Mouse (Mus musculus): ENCODE data around the gene Ptprh. TPM values are rescaled to one million over a fixed set of nuclear protein-coding genes. Genes with fewer than 3 reads are reported as not detected.
"Not testable (repeated sequence)": the region's sequence is repeated elsewhere in the genome, so short reads cannot be mapped to it uniquely, and the experiment has no call there.

Ptprh gene
- polyA plus RNA-seq, 1 experiment from 2014 or later, result 0.75 TPM

DNA sequence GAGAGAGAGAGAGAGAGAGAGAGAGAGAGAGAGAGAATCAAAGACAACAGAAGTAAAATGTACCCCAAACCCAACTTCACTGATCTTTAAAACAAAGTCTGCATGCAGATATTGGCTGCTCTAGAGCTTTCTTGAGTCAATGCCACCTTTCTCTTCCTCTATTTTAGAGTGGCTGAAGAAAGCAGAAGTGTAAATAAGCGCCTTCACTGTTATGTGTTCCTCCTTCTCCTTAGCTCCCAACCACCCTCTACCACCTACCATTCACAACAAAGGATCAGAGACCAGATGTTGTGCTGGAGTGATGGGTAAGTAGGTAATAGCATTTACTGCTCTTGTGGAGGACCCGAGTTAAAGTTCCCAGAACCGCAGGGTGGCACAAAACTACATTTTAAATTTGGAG is 22.4 kb downstream of the Ptprh start:
- WGBS, result 81% methylated on average over 3 of the region's 3 CpGs
- not testable (repeated sequence) for H3K9me3 ChIP-seq; H3K27ac ChIP-seq; H3K27me3 ChIP-seq (replicated peaks); H3K4me2 ChIP-seq; H3K4me1 ChIP-seq; ATAC-seq (replicated peaks); H3K4me3 ChIP-seq; H3K36me3 ChIP-seq (replicated peaks); H3K9ac ChIP-seq

- H3K27me3 ChIP-seq (replicated peaks); H3K9ac ChIP-seq; H3K27ac ChIP-seq; H3K4me1 ChIP-seq; H3K36me3 ChIP-seq (replicated peaks); H3K4me3 ChIP-seq; H3K9me3 ChIP-seq; H3K4me2 ChIP-seq; ATAC-seq (replicated peaks): not testable (repeated sequence)
- WGBS, result 66% methylated on average over 2 of the region's 2 CpGs
These were observed 31.5 kb downstream of the Ptprh start for GRCm38 (mm10) chr7:4572361-4572760.

DNA sequence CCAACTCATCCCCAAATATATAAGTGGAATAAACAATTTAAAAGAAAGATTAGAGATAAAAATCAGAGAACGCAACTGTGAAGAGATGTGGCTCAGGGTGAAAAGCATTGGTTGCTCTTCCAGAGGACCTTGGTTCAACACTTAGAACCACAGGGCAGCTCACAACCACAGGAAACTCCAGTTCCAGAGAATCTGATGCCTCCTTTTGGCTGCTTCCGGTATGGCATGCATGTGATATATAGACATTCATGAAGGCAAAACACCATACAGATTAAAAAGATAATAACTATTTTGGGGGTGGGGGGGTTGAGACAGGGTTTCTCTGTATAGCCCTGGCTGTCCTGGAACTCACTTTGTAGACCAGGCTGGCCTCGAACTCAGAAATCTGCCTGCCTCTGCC is 41.2 kb downstream of the Ptprh start:
- no peak overlapping the region for H3K4me3 ChIP-seq
- ATAC-seq (replicated peaks), result no peak
- 91% methylated on average over 3 of the region's 3 CpGs for WGBS
- no peak overlapping the region for H3K9ac ChIP-seq
- no peaks in the 10 kb centered on the region for H3K36me3 ChIP-seq (replicated peaks)
- H3K9me3 ChIP-seq, result no peaks in the 10 kb centered on the region
- H3K4me2 ChIP-seq, result no peak overlapping the region
- no peaks in the 10 kb centered on the region for H3K27me3 ChIP-seq (replicated peaks)
- H3K4me1 ChIP-seq, result no peaks in the 10 kb centered on the region
- no peak overlapping the region for H3K27ac ChIP-seq

GRCm38 (mm10) chr7:4557167-4557560 is 46.7 kb downstream of the Ptprh start:
- ATAC-seq (replicated peaks), result peak; percentile 66
- Histone ChIP-seq H3K9me3 (no peaks in the 10 kb centered on the region), H3K27me3 (replicated peaks) (no peaks in the 10 kb centered on the region), H3K4me1 (no peaks in the 10 kb centered on the region), H3K36me3 (replicated peaks) (no peaks in the 10 kb centered on the region), H3K4me2 (peak overlapping the region; percentile 34), H3K27ac (peak overlapping the region; percentile 53), H3K4me3 (0 out of 2 replicates have a peak overlapping the region, but pooled peaks have one; percentile 21), H3K9ac (peak overlapping the region; percentile 6; the same call in 1 of the 2 replicates)
- 64% methylated on average over 6 of the region's 6 CpGs for whole genome bisulfite sequencing

DNA sequence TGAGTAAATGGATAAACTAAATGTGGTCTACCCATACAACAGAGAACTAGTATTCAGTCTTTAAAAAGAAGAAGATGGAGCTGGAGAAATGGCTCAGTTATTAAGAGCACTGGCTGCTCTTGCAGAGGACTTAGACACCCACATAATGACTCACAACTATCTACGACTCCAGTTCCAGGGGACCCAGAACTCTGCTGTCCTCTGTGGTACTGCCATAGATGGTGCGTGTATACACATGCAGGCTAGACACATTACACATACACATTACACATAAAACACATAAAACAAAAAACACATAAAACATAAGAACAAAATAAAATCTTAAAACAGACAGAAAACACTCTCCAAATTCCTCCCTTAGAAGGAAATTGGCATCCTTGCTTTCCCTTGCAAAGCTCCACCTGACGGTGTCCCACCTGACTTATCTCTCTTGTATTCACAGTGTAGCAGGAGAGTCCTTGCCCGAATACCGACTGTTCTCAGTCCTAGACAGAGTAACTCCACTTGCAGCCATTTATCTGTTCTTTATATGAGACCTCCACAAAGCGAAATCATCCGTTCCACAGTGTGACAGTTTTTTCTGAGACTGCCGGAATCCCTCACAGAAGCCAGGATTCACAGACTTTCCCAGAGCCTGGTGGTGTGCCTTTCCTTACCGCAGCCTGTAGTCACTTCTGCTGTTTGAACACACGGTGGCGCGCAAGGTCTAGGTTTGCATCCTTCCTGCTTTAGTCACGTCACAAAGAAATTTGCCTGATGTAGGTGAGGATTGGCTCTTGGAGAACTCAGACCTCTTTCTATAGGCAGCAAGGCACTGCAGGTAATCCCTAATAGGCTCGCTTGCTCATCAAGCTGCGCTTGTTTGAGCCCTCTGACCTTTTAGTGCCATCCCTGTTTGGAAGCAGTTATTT is 47.3 kb downstream of the Ptprh start:
- 20% methylated on average over 15 of the region's 15 CpGs for WGBS
- Histone ChIP-seq H3K36me3 (replicated peaks) (no peaks in the 10 kb centered on the region), H3K9ac (peak overlapping the region; percentile 34; the same call in 1 of the 2 replicates), H3K4me2 (peak overlapping the region; percentile 34), H3K27ac (peak overlapping the region; percentile 53), H3K27me3 (replicated peaks) (no peaks in the 10 kb centered on the region), H3K9me3 (no peaks in the 10 kb centered on the region), H3K4me1 (no peaks in the 10 kb centered on the region), H3K4me3 (peak overlapping the region; percentile 21; the same call in 1 of the 2 replicates)
- ATAC-seq (replicated peaks), result peak; percentile 97

DNA sequence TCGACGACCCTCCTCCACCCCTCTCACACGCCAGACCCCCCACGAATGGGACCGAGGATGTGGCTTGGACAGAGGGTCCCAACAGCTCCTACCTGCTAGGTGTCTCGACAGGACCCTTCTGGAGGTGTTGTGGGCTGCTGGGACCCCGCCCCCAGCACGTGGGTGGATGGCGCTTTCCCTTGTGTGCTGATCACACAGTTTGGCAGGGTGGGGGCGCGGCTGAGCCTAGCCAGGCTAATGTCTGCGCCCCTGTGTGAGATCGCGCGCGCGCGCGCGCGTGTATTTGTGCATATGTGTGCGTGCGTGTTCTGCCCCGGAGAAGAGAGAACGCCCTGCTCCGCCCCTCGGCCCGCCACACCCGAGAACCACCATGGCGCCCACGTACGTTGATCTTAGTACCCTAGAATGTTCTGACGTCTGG is 56.6 kb downstream of the Ptprh start, which contains the start of gene Syt5:
Syt5 (minus strand) TSS at position 321 of the 421 bp plus-strand sequence.
- H3K4me1 ChIP-seq, result peaks cover 18% of the 10 kb centered on the region
- H3K36me3 ChIP-seq (replicated peaks), result no peaks in the 10 kb centered on the region; the same call in 1 of the 2 replicates
- WGBS, result 3% methylated on average over 33 of the region's 33 CpGs
- peak; percentile 87 for ATAC-seq (replicated peaks)
- H3K4me3 ChIP-seq, result peak within 1 kb of the TSS; percentile 77
- peak within 1 kb of the TSS; percentile 68 for H3K4me2 ChIP-seq
- peak within 1 kb of the TSS; percentile 96 for H3K27ac ChIP-seq
- H3K9ac ChIP-seq, result peak within 1 kb of the TSS; percentile 78
- H3K9me3 ChIP-seq, result no peaks in the 10 kb centered on the region
- H3K27me3 ChIP-seq (replicated peaks), result no peaks in the 10 kb centered on the region

GRCm38 (mm10) chr7:4546591-4547131 is 57.2 kb downstream of the Ptprh start:
- H3K27ac ChIP-seq, result peak overlapping the region; percentile 96
- H3K9me3 ChIP-seq, result no peaks in the 10 kb centered on the region
- H3K4me1 ChIP-seq, result peaks cover 18% of the 10 kb centered on the region
- H3K36me3 ChIP-seq (replicated peaks), result no peaks in the 10 kb centered on the region; the same call in 1 of the 2 replicates
- H3K4me2 ChIP-seq, result peak overlapping the region; percentile 68
- no peaks in the 10 kb centered on the region for H3K27me3 ChIP-seq (replicated peaks)
- ATAC-seq (replicated peaks), result peak; percentile 92
- peak overlapping the region; percentile 78 for H3K9ac ChIP-seq
- WGBS, result under 1% methylated on average over 26 of the region's 26 CpGs
- H3K4me3 ChIP-seq, result peak overlapping the region; percentile 77

DNA sequence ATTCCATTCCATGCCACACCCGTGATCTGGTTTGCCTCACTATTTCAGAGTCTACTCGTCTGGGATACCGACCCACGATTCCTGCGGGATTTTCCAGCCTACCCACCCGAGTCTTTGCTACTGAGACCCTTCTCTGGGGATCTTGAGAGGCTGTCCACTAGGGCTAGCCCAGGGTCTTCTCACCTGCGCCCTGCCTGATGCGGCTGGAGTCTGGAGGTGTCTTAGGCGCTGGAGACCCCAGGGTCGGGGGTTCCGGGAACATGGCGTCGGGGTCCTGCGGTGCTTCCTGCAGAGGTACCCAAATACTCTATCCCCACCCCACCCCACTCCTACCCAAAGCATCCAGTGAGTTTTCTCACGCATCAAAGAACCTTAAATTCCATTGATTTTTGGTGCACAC is 57.8 kb downstream of the Ptprh start:
- Histone ChIP-seq H3K4me1 (peaks cover 18% of the 10 kb centered on the region), H3K9me3 (no peaks in the 10 kb centered on the region), H3K4me3 (peak overlapping the region; percentile 77), H3K36me3 (replicated peaks) (peaks cover 2% of the 10 kb centered on the region; the same call in 1 of the 2 replicates), H3K4me2 (peak overlapping the region; percentile 68), H3K27me3 (replicated peaks) (no peaks in the 10 kb centered on the region), H3K27ac (peak overlapping the region; percentile 96), H3K9ac (peak overlapping the region; percentile 78)
- 66% methylated on average over 15 of the region's 15 CpGs for WGBS
- ATAC-seq (replicated peaks), result peak; percentile 46

DNA sequence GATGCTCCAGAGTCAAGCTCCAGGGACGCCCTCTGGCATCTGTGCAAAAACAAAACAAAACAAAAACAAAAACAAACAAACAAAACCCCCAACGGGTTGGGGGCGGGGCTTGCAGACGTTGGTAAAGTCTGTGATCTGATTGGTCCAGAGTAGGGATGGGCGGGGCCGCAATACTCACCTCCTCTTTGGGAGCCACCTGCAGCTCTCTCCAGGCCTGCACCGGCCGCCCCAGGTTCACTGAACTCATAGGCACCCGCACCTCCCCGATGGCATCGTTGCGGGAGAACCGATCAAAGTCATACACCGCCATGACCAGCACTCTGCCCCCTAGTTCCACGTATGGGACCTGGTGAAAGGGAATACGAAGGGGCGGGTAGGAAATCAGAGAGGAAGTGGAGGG is 61.8 kb downstream of the Ptprh start:
- peaks cover 14% of the 10 kb centered on the region for H3K4me1 ChIP-seq
- 40% methylated on average over 17 of the region's 17 CpGs for WGBS
- H3K27ac ChIP-seq, result no peak overlapping the region
- peaks cover 27% of the 10 kb centered on the region for H3K36me3 ChIP-seq (replicated peaks)
- H3K9me3 ChIP-seq, result no peaks in the 10 kb centered on the region
- no peak for ATAC-seq (replicated peaks)
- no peak overlapping the region for H3K9ac ChIP-seq
- no peak overlapping the region for H3K4me3 ChIP-seq
- H3K4me2 ChIP-seq, result no peak overlapping the region
- no peaks in the 10 kb centered on the region for H3K27me3 ChIP-seq (replicated peaks)

DNA sequence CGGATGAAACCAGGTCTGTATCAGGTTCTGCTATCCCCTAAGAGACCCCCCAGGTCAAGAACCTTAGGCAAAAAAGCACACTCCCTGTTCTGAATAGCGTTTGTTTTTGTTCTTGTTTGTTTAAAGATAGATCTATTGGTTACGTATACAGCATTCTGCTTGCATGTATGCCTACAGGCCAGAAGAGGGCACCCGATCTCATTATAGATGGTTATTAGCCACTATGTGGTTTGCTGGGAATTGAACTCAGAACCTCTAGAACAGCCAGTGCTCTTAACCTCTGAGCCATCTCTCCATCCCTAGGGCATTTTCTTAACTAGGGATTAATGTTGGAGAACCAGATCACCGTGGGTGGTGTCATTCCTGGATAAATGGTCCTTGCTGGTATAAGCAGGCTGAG is 62.5 kb downstream of the Ptprh start:
- H3K27me3 ChIP-seq (replicated peaks), result no peaks in the 10 kb centered on the region
- no peak overlapping the region for H3K9ac ChIP-seq
- peaks cover 27% of the 10 kb centered on the region for H3K36me3 ChIP-seq (replicated peaks)
- H3K9me3 ChIP-seq, result no peaks in the 10 kb centered on the region
- H3K4me1 ChIP-seq, result peaks cover 13% of the 10 kb centered on the region
- no peak for ATAC-seq (replicated peaks)
- no peak overlapping the region for H3K4me3 ChIP-seq
- H3K4me2 ChIP-seq, result no peak overlapping the region
- no peak overlapping the region for H3K27ac ChIP-seq
- 63% methylated on average over 5 of the region's 5 CpGs for whole genome bisulfite sequencing

DNA sequence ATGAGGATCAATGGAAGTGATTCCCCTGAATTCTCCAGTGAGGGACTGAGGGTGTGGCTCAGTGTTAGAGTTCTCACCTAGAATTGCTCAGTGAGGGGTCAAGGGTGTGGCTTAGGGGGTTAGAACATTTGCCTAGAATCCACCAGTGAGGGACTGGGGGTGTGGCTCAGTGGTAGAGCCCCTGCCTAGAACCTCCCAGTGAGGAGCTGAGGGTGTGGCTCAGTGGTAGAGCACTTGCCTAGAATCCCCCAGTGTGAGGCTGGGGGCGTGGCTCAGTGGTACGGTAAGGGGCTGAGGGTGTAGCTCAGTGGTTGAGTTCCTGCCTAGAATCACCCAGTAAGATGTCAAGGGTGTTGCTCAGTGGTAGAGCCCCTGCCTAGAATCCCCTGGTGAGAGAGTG is 64.8 kb downstream of the Ptprh start:
- H3K36me3 ChIP-seq (replicated peaks), result peaks cover 27% of the 10 kb centered on the region
- no peak; the same call in 1 of the 2 replicates for ATAC-seq (replicated peaks)
- no peak overlapping the region for H3K27ac ChIP-seq
- no peaks in the 10 kb centered on the region for H3K9me3 ChIP-seq
- H3K4me3 ChIP-seq, result no peak overlapping the region
- H3K4me2 ChIP-seq, result no peak overlapping the region
- H3K4me1 ChIP-seq, result no peaks in the 10 kb centered on the region
- no peaks in the 10 kb centered on the region for H3K27me3 ChIP-seq (replicated peaks)
- no peak overlapping the region for H3K9ac ChIP-seq
- 71% methylated on average over 2 of the region's 2 CpGs for WGBS

DNA sequence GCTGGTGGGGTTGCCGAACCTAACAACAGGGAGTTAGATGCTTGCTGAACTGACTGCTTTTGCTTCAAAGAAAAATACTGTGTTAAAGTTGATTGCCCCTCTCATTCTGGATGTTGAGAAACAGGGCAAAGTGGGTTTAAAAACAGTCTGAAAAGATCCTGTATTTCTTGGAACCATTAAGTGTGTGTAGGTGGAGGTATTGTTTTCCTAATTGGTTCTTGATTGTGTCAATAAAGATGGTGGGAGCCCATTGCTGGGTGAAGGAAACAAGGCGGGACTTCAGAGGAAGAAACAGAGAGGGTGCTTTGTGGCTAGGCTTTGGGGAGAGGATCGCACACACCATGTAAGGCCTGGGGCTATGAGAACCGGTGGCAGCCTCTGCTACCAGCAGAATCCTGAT is 66.7 kb downstream of the Ptprh start:
- H3K27ac ChIP-seq, result no peak overlapping the region
- no peak overlapping the region for H3K4me3 ChIP-seq
- peaks cover 3% of the 10 kb centered on the region; the same call in 1 of the 2 replicates for H3K4me1 ChIP-seq
- H3K27me3 ChIP-seq (replicated peaks), result no peaks in the 10 kb centered on the region
- 56% methylated on average over 4 of the region's 4 CpGs for WGBS
- ATAC-seq (replicated peaks), result no peak
- H3K36me3 ChIP-seq (replicated peaks), result peaks cover 27% of the 10 kb centered on the region
- no peaks in the 10 kb centered on the region for H3K9me3 ChIP-seq
- no peak overlapping the region for H3K4me2 ChIP-seq
- no peak overlapping the region for H3K9ac ChIP-seq
